Mouse (Mus musculus): ENCODE data around the gene Adamtsl3. TPM values are rescaled to one million over a fixed set of nuclear protein-coding genes. Genes with fewer than 3 reads are reported as not detected.

Gene Adamtsl3
- total and polyA plus RNA-seq, 3 experiments: 2.0 to 9.2 (median 6.2) TPM

- no peaks in the 10 kb centered on the region for H3K27me3 ChIP-seq (ENCODE audit: control insufficient read depth, insufficient read depth, low read length)
- no peak overlapping the region for H3K9ac ChIP-seq (ENCODE audit: low read depth, low read length)
- TF ChIP-seq CTCF (IDR thresholded peaks at IDR 0.05) (no peak), POLR2A (IDR thresholded peaks at IDR 0.05; ENCODE audit: insufficient read depth, low read depth, low read length) (no peak), EP300 (IDR thresholded peaks at IDR 0.05; ENCODE audit: insufficient read depth, low read depth, low read length) (no peak)
- no peak for DNase-seq
- H3K79me2 ChIP-seq (replicated peaks; ENCODE audit: control insufficient read depth, insufficient read depth, low read length): no peaks in the 10 kb centered on the region
- intact Hi-C loops (cut with DNase I): no loop called here
- H3K4me1 ChIP-seq (ENCODE audit: control insufficient read depth, insufficient read depth, low read length): no peaks in the 10 kb centered on the region
- H3K36me3 ChIP-seq (ENCODE audit: control insufficient read depth, insufficient read depth, low read length): no peaks in the 10 kb centered on the region
- WGBS: 75% methylated on average over 7 of the region's 7 CpGs
- H3K4me3 ChIP-seq: no peak overlapping the region
- no peak overlapping the region for H3K27ac ChIP-seq
Observed at GRCm38 (mm10) chr7:82531376-82531775, 195.9 kb downstream of the Adamtsl3 start.

- Histone ChIP-seq H3K27ac (no peak overlapping the region), H3K4me3 (no peak overlapping the region), H3K9ac (ENCODE audit: low read depth, low read length) (no peak overlapping the region), H3K36me3 (ENCODE audit: control insufficient read depth, insufficient read depth, low read length) (no peaks in the 10 kb centered on the region), H3K4me1 (ENCODE audit: control insufficient read depth, insufficient read depth, low read length) (no peaks in the 10 kb centered on the region), H3K79me2 (replicated peaks; ENCODE audit: control insufficient read depth, insufficient read depth, low read length) (no peaks in the 10 kb centered on the region), H3K27me3 (ENCODE audit: control insufficient read depth, insufficient read depth, low read length) (no peaks in the 10 kb centered on the region)
- intact Hi-C loops (cut with DNase I): no loop called here
- no peak for TF ChIP-seq POLR2A (IDR thresholded peaks at IDR 0.05; ENCODE audit: insufficient read depth, low read depth, low read length)
- TF ChIP-seq CTCF (IDR thresholded peaks at IDR 0.05): peak; percentile 35
- WGBS: 70% methylated on average over 4 of the region's 4 CpGs
- no peak for DNase-seq
Observed at GRCm38 (mm10) chr7:82533188-82533587, 197.7 kb downstream of the Adamtsl3 start.

GRCm38 (mm10) chr7:82533747-82534504 is 198.4 kb downstream of the Adamtsl3 start:
- Histone ChIP-seq H3K79me2 (replicated peaks; ENCODE audit: control insufficient read depth, insufficient read depth, low read length) (no peaks in the 10 kb centered on the region), H3K36me3 (ENCODE audit: control insufficient read depth, insufficient read depth, low read length) (no peaks in the 10 kb centered on the region), H3K4me3 (no peak overlapping the region), H3K27ac (no peak overlapping the region), H3K9ac (ENCODE audit: low read depth, low read length) (no peak overlapping the region), H3K4me1 (ENCODE audit: control insufficient read depth, insufficient read depth, low read length) (no peaks in the 10 kb centered on the region), H3K27me3 (ENCODE audit: control insufficient read depth, insufficient read depth, low read length) (no peaks in the 10 kb centered on the region)
- TF ChIP-seq CTCF (IDR thresholded peaks at IDR 0.05) (no peak), EP300 (IDR thresholded peaks at IDR 0.05; ENCODE audit: insufficient read depth, low read depth, low read length) (no peak), POLR2A (IDR thresholded peaks at IDR 0.05; ENCODE audit: insufficient read depth, low read depth, low read length) (no peak)
- no peak for DNase-seq
- WGBS: 37% methylated on average over 12 of the region's 12 CpGs
- intact Hi-C loops (cut with DNase I): no loop called here

- Histone ChIP-seq H3K27ac (no peak overlapping the region), H3K4me1 (ENCODE audit: control insufficient read depth, insufficient read depth, low read length) (no peaks in the 10 kb centered on the region), H3K4me3 (no peak overlapping the region), H3K27me3 (ENCODE audit: control insufficient read depth, insufficient read depth, low read length) (no peaks in the 10 kb centered on the region), H3K36me3 (ENCODE audit: control insufficient read depth, insufficient read depth, low read length) (no peaks in the 10 kb centered on the region), H3K79me2 (replicated peaks; ENCODE audit: control insufficient read depth, insufficient read depth, low read length) (no peaks in the 10 kb centered on the region), H3K9ac (ENCODE audit: low read depth, low read length) (no peak overlapping the region)
- TF ChIP-seq CTCF (IDR thresholded peaks at IDR 0.05) (no peak), EP300 (IDR thresholded peaks at IDR 0.05; ENCODE audit: insufficient read depth, low read depth, low read length) (no peak), POLR2A (IDR thresholded peaks at IDR 0.05; ENCODE audit: insufficient read depth, low read depth, low read length) (no peak)
- 79% methylated on average over 6 of the region's 6 CpGs for WGBS
- no peak for DNase-seq
- intact Hi-C loops (cut with DNase I): no loop called here
Observed at GRCm38 (mm10) chr7:82544390-82544919, 209.0 kb downstream of the Adamtsl3 start.

- no peaks in the 10 kb centered on the region for H3K79me2 ChIP-seq (replicated peaks; ENCODE audit: control insufficient read depth, insufficient read depth, low read length)
- no peaks in the 10 kb centered on the region for H3K36me3 ChIP-seq (ENCODE audit: control insufficient read depth, insufficient read depth, low read length)
- H3K27me3 ChIP-seq (ENCODE audit: control insufficient read depth, insufficient read depth, low read length): no peaks in the 10 kb centered on the region
- 70% methylated on average over 1 of the region's 1 CpGs for WGBS
- H3K27ac ChIP-seq: no peak overlapping the region
- no peak for TF ChIP-seq POLR2A (IDR thresholded peaks at IDR 0.05; ENCODE audit: insufficient read depth, low read depth, low read length)
- TF ChIP-seq EP300 (IDR thresholded peaks at IDR 0.05; ENCODE audit: insufficient read depth, low read depth, low read length): no peak
- TF ChIP-seq CTCF (IDR thresholded peaks at IDR 0.05): no peak
- H3K4me1 ChIP-seq (ENCODE audit: control insufficient read depth, insufficient read depth, low read length): no peaks in the 10 kb centered on the region
- DNase-seq: no peak
- no peak overlapping the region for H3K9ac ChIP-seq (ENCODE audit: low read depth, low read length)
- H3K4me3 ChIP-seq: no peak overlapping the region
- intact Hi-C loops (cut with DNase I): no loop called here
Observed at GRCm38 (mm10) chr7:82552005-82552404, 216.5 kb downstream of the Adamtsl3 start.

- H3K4me1 ChIP-seq (ENCODE audit: control insufficient read depth, insufficient read depth, low read length): no peaks in the 10 kb centered on the region
- no peaks in the 10 kb centered on the region for H3K36me3 ChIP-seq (ENCODE audit: control insufficient read depth, insufficient read depth, low read length)
- no peak for TF ChIP-seq CTCF (IDR thresholded peaks at IDR 0.05)
- no peak for TF ChIP-seq EP300 (IDR thresholded peaks at IDR 0.05; ENCODE audit: insufficient read depth, low read depth, low read length)
- no peak for TF ChIP-seq POLR2A (IDR thresholded peaks at IDR 0.05; ENCODE audit: insufficient read depth, low read depth, low read length)
Observed at GRCm38 (mm10) chr7:82555803-82556202, 220.3 kb downstream of the Adamtsl3 start.

More at GRCm38 (mm10) chr7:82555803-82556202, 220.3 kb downstream of the Adamtsl3 start:
- DNase-seq: no peak
- 65% methylated on average over 5 of the region's 5 CpGs for WGBS
- Histone ChIP-seq H3K9ac (ENCODE audit: low read depth, low read length) (no peak overlapping the region), H3K4me3 (no peak overlapping the region), H3K27me3 (ENCODE audit: control insufficient read depth, insufficient read depth, low read length) (no peaks in the 10 kb centered on the region), H3K27ac (no peak overlapping the region), H3K79me2 (replicated peaks; ENCODE audit: control insufficient read depth, insufficient read depth, low read length) (no peaks in the 10 kb centered on the region)
- intact Hi-C loops (cut with DNase I): no loop called here

All from heart, adult 2 months (tissue).